Comparison of ENCODE assay signal across 8 mouse cellular contexts in the genomic region with DNA sequence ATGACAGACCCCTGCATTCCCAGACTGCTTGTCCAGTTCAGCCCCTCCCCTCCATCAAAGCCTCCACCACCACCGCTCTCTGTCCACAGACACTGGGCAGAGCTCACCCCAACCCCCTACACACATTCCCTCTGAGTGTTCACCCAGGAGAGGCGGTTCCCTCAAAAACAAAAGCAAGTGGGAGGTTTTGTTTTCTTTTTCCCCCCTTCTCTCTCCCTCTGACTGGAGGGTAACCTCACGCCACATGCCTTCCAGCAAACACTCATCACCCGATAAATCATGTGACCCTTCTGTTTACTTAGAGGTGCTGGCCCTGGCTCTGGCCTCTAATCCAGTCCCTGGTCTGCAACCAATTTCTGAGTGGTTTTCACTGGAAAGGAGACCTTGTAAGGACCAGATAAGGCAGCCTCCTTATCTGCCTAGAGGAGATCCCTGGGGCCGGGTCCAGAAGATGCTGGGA.
A peak's percentile ranks its signal among the peaks of the same experiment; 100 is the strongest.
DNase-seq lines count a peak whose midpoint lies in the region; ATAC-seq lines count a peak whose summit lies in the region.

No protein-coding gene starts in this region.

- no peaks in the 10 kb centered on the region for H3K27me3 ChIP-seq in forebrain, embryonic 10.5 days (ENCODE audit: poor library complexity, severe bottlenecking)
- H3K27me3 ChIP-seq in forebrain, embryonic 13.5 days, result no peaks in the 10 kb centered on the region
- no peaks in the 10 kb centered on the region for H3K27me3 ChIP-seq in kidney, embryonic 16.5 days (ENCODE audit: insufficient read depth, low read length)

- WGBS in forebrain, embryonic 10.5 days, result 19% methylated on average over 5 of the region's 5 CpGs
- 34% methylated on average over 5 of the region's 5 CpGs for WGBS in forebrain, embryonic 13.5 days
- WGBS in kidney, embryonic 16.5 days, result 13% methylated on average over 5 of the region's 5 CpGs

- H3K4me1 ChIP-seq in forebrain, embryonic 10.5 days, result peaks cover 28% of the 10 kb centered on the region
- H3K4me1 ChIP-seq in forebrain, embryonic 13.5 days, result peaks cover 7% of the 10 kb centered on the region
- peaks cover 39% of the 10 kb centered on the region for H3K4me1 ChIP-seq in kidney, embryonic 16.5 days (ENCODE audit: insufficient read depth, low read length)

- H3K9ac ChIP-seq in forebrain, embryonic 13.5 days, result no peak overlapping the region
- no peak overlapping the region for H3K9ac ChIP-seq in kidney, embryonic 16.5 days (replicated peaks; ENCODE audit: low read length)

- peak; percentile 43 for DNase-seq in forebrain, embryonic 10.5 days (ENCODE audit: extremely low spot score, low spot score)
- peak; percentile 79 for DNase-seq in forelimb bud, embryonic 11.5 days (ENCODE audit: low read depth, low spot score)
- DNase-seq in lung, postnatal 10 days, result peak; percentile 91
- no peak for DNase-seq in gastrocnemius, postnatal 36 days
- no peak for DNase-seq in thymus, postnatal 36 days
- DNase-seq in T-cell, adult 2 months (ENCODE audit: low spot score), result no peak

- no peak for ATAC-seq in forebrain, embryonic 13.5 days
- ATAC-seq in kidney, embryonic 16.5 days (ENCODE audit: low FRiP score, low TSS enrichment), result peak; percentile 94

- no peak overlapping the region for H3K4me3 ChIP-seq in forebrain, embryonic 10.5 days
- no peak overlapping the region for H3K4me3 ChIP-seq in forebrain, embryonic 13.5 days
- H3K4me3 ChIP-seq in kidney, embryonic 16.5 days (ENCODE audit: low read length), result no peak overlapping the region

- H3K9me3 ChIP-seq in forebrain, embryonic 10.5 days, result no peaks in the 10 kb centered on the region
- no peaks in the 10 kb centered on the region for H3K9me3 ChIP-seq in forebrain, embryonic 13.5 days (replicated peaks)
- H3K9me3 ChIP-seq in kidney, embryonic 16.5 days (ENCODE audit: low read length), result no peaks in the 10 kb centered on the region

- intact Hi-C loops in gastrocnemius, postnatal 36 days (cut with DNase I), result no loop called here

- peak overlapping the region; percentile 78 for H3K27ac ChIP-seq in forebrain, embryonic 10.5 days
- no peak overlapping the region for H3K27ac ChIP-seq in forebrain, embryonic 13.5 days
- peak overlapping the region; percentile 43 for H3K27ac ChIP-seq in kidney, embryonic 16.5 days (ENCODE audit: low read length)

- H3K36me3 ChIP-seq in forebrain, embryonic 10.5 days (replicated peaks), result no peaks in the 10 kb centered on the region
- no peaks in the 10 kb centered on the region for H3K36me3 ChIP-seq in forebrain, embryonic 13.5 days (ENCODE audit: poor library complexity, severe bottlenecking)
- no peaks in the 10 kb centered on the region for H3K36me3 ChIP-seq in kidney, embryonic 16.5 days (ENCODE audit: insufficient read depth, low read length)

- no peak overlapping the region for H3K4me2 ChIP-seq in forebrain, embryonic 13.5 days
- H3K4me2 ChIP-seq in kidney, embryonic 16.5 days (replicated peaks; ENCODE audit: low read depth, low read length), result no peak overlapping the region

Comparison
In these comparisons a context has a peak if more than half of its experiments do, and no peak if none do; other contexts are left out.
1. DNase-seq: peak in forebrain, embryonic 10.5 days (single experiment), forelimb bud, embryonic 11.5 days (single experiment) and lung, postnatal 10 days (single experiment); none in gastrocnemius, postnatal 36 days (0 of 2), thymus, postnatal 36 days (0 of 2) and T-cell, adult 2 months (single experiment).